Mouse (Mus musculus) MEL (cell line): Measurements from ENCODE around the gene Spats1.

Source experiments
- CTCF ChIP-seq, 3 experiments: IDR thresholded peaks in 2 of 3; conservative IDR thresholded peaks in 1 of 3; 2 replicates each; pipeline ENCODE4 v1.5.1; 2011 to 2012; ENCODE audit warnings: low read length in 3 of 3, low read depth in 2 of 3, mild to moderate bottlenecking in 2 of 3, improper control_type of control experiment in 1 of 3, inconsistent platforms in 1 of 3, mixed read lengths in 1 of 3, moderate library complexity in 1 of 3; ENCODE audit not compliant: control insufficient read depth in 1 of 3, insufficient read depth in 1 of 3, poor library complexity in 1 of 3, severe bottlenecking in 1 of 3
- EP300 ChIP-seq, 2 experiments: IDR thresholded peaks; 2 replicates each; pipeline ENCODE4 v1.6.1; 2011; ENCODE audit warnings: improper control_type of control experiment in 2 of 2, low read length in 2 of 2, low read depth in 1 of 2, mild to moderate bottlenecking in 1 of 2
- MAFK ChIP-seq: IDR thresholded peaks from 2 replicates; pipeline ENCODE4 v1.6.1; 2011; ENCODE audit warnings: low read depth, mild to moderate bottlenecking, low read length, improper control_type of control experiment, borderline replicate concordance
- MAX ChIP-seq: IDR thresholded peaks from 2 replicates; pipeline ENCODE4 v1.6.1; 2011; ENCODE audit warnings: low read length, improper control_type of control experiment
- POLR2A ChIP-seq, 2 experiments: IDR thresholded peaks; 2 replicates each; pipeline ENCODE4 v1.6.1; 2011 to 2012; ENCODE audit warnings: low read length in 2 of 2, mild to moderate bottlenecking in 2 of 2, control low read depth in 1 of 2, improper control_type of control experiment in 1 of 2, low read depth in 1 of 2, moderate library complexity in 1 of 2; ENCODE audit not compliant: control insufficient read depth in 1 of 2, insufficient read depth in 1 of 2, poor library complexity in 1 of 2
- RCOR1 ChIP-seq: IDR thresholded peaks from 2 replicates; pipeline ENCODE4 v1.6.1; 2012; ENCODE audit warnings: low read depth, mild to moderate bottlenecking, inconsistent platforms, low read length, improper control_type of control experiment

- no peak for TF ChIP-seq POLR2A (IDR thresholded peaks at IDR 0.05; ENCODE audit: control insufficient read depth in 1 of 2, insufficient read depth in 1 of 2, low read depth in 1 of 2, low read length in 2 of 2, poor library complexity in 1 of 2)
- no peak for TF ChIP-seq MAFK
- TF ChIP-seq RCOR1, result no peak
- TF ChIP-seq CTCF (IDR thresholded peaks at IDR 0.05 in 2 of 3, conservative IDR thresholded peaks at IDR 0.05 in 1 of 3; ENCODE audit: control insufficient read depth in 1 of 3, insufficient read depth in 1 of 3, low read depth in 2 of 3, low read length in 3 of 3, poor library complexity in 1 of 3, severe bottlenecking in 1 of 3), result no peak
- TF ChIP-seq EP300 (IDR thresholded peaks at IDR 0.05; ENCODE audit: low read depth in 1 of 2, low read length in 2 of 2), result no peak
- TF ChIP-seq MAX, result no peak
These were observed 42.4 kb downstream of the Spats1 start for GRCm38 (mm10) chr17:45432706-45433398.
